Mouse (Mus musculus): ENCODE measurements around the gene Gm30302.
A peak's percentile ranks its signal among the peaks of the same experiment; 100 is the strongest.
"Not testable (repeated sequence)": the region's sequence is repeated elsewhere in the genome, so short reads cannot be mapped to it uniquely, and the experiment has no call there.

Gm30302 gene

DNA sequence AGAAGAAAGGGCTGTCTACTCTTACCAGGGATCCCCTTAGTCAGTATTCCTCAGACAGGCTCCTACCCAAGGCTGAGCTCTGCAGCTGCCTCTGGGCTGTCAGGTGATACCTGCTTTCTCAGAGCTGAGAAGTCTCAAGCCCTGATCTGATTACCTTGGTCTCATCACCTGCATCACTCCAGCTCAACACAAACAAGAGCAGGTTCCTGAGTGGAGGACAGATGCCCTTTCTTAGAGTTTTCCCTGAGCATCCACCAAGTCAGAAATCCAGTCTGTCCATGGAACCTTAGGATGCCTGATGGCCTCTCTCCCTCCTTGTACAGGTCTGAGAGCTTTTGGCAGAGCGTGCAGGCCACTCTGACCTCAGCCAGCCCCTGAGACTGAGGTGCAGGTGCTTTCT is at the start of gene Gm30302:
Gene Gm30302, minus strand, starts transcription at position 101 of the 400 bp plus-strand sequence.
- DNase-seq: no peak

DNA sequence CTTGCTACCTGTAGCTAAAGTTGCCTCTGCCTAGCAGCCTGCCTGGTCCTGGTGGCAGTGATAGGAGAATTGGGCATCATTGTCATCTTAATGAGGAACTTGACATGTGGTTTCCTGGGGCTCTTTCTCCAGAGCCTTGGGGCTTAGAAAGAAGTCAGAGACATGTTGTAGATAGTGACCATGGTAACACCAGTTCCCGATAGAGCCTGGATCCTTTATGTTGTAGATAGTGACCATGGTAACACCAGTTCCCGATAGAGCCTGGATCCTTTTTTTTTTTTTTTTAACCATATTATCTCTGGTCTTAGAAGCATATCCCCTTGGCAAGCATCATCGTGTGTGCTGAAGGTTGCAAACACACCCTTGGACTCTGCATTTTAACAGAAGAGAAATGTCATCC is 48.0 kb upstream of the Gm30302 start:
- DNase-seq: no peak

DNA sequence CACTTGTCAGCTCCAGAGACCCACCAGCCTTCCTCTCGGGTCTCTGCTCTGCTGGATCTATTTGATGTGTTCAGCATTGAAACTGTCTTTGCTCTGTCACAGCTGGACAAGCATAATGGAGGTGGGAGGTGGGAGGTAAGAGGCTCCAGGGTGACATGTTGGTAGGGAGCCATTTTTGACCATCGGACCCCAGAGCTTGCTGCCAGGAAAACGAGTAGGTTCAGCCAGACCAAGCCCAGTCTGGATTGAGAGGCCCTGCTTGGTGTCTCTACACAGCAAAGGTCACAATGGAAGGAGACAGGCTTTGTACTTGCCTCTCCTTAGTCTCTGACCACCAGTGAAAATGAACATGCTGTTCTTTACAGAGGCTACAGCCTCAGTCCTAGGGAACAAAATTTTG is 47.3 kb upstream of the Gm30302 start:
- DNase-seq: no peak

DNA sequence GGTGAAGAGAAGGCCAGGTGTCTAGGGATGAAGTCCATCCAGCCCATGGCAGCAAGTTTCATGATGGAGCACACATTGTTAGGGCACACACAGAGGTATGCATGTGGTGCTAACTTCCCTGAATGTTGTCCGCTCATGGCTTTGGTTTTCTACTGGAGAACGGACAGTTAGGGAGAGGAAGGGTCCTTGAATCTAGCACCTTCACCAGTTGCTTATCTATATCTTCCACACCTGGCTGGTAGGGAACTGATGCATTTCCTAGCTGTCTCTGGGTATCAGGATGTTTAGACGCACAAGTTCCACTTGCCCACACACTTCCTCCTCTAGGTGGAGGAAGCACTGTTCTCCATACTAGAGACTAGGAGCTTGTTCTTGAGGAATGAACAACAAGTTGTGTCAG is 46.9 kb upstream of the Gm30302 start:
- DNase-seq: no peak

DNA sequence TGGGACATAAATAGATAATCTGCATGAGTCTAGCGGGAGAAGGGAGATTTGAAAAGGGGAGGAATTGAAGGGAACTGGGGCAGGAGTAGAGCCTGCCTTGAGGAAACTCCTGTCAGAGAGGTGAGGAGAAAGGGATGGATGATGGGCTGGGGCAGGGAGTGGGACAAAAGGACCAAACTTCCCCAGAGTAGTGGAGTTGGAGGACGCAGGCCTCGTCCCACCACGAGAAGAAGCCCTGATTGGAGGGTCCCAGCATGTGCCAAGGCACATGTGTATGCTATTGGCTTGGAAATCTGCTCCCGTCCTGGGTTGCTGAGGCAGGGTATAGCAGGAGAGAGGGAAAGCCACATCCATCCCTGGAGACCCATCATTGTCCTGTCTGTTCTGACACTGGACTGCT is 45.3 kb upstream of the Gm30302 start:
- DNase-seq: no peak

DNA sequence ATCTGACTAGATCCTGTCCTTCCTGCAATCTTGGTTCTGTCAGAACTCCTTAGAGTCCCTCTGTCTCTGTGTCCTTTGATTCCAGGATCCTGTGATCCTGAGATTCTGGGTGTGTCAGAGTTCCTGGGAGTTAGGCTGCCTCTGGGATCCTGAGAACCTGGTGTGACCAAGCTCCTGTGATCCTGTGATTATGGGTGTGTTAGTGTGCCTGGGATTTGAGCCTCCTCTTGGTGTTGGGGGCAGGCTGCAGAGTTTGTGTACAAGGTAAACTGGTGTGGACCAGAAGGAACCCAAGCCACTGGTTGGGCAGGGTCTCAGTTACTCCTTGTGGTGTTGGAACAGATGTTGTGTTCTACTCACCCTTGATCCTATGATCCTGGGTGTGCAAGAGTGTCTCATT is 42.4 kb upstream of the Gm30302 start:
- no peak for DNase-seq

DNA sequence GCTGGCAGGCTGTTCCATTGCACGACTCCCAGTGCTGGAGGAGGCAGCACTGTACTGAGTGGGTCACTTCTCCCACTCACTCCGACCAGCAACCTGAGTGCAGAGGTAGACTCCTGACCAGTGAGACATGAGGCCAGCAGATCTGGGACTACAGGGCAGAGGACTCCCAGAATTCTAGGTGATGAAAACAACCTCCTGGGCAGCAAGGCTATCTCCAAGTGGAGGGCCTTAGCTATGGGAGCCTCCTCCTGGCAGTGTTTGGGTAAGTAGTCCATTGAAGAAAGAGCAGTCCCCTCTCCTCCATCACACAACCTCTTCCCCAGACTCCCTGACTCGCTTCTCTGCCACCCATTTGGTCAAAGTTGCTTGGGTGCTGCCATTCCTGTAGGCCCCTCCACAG is 31.6 kb upstream of the Gm30302 start:
- DNase-seq: no peak

DNA sequence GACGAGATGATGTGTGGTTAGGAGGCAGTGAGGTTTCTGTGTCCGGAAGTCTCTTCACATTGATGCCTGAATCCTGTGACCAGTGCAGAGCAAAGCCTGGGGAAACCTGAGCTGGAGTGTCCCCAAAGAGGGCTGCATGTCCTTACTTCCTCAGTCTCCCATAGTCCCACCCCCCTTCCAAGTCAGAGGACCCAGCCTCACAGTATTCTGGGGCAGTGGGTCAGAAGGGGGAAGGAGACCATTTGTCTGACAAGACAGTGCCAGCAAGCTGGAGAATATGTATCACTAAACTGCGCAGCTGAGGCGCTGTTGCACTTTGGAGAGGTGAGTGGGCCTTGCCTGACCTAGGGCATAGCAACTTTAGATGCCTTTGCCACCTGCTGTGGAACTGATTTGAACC is 26.5 kb upstream of the Gm30302 start:
- DNase-seq: no peak

DNA sequence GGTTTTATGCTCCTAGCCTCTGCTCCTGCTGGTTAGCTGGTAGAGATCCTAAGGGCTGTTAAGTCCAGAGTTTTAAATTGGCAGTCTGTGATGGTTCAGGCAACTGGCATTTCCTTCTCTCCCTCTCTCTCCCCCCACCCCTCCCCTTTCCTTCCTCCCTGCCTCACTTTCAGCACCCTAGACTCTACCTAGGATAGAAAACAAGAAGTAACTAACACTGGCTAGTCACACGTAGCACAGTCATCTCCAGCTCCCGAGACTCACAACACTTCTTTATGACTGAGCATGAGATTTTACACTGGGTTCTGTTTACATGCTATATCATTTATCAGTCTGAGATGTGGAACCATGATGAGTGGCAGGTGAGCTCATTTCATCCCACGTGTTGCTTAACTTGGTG is 16.2 kb upstream of the Gm30302 start:
- DNase-seq: no peak

DNA sequence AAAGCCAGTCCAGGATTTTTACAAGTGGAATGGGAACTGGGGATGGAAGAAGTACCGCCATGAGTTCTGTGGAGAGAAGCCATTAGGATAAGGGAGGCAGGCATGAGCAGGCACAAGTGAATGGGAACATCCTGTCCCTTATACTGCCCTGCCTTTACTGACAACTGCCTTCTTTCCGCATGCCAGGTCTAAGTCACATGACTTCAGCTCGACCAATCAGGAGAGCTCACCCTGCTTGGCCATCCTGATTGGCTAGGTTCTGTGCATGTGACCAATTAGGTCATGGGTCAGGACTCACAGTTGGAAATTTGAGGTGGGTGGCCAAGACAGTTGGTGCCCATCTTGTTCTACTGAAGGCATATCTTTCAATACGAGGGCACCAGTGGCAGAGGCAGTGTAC is 15.6 kb upstream of the Gm30302 start:
- no peak for DNase-seq

DNA sequence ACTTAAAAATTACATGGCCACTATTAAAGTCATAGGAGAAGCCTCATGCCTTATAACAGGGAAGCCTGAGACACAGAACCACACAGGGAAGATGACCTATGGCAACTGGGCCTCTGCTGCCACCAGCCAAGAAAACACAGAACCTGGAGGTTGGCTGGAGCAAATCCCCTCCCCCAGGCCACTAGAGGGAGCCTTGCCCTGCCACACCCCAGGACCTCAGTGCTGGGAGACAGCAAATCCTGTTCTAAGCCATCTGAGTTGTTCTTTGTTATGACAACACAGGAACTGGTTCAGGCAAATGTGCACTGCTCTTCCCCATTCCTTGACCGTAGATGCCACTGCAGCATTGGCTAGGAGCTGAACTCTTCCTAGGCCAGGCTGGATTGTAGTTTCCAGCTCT is 8.3 kb upstream of the Gm30302 start:
- DNase-seq: peak; percentile 7

DNA sequence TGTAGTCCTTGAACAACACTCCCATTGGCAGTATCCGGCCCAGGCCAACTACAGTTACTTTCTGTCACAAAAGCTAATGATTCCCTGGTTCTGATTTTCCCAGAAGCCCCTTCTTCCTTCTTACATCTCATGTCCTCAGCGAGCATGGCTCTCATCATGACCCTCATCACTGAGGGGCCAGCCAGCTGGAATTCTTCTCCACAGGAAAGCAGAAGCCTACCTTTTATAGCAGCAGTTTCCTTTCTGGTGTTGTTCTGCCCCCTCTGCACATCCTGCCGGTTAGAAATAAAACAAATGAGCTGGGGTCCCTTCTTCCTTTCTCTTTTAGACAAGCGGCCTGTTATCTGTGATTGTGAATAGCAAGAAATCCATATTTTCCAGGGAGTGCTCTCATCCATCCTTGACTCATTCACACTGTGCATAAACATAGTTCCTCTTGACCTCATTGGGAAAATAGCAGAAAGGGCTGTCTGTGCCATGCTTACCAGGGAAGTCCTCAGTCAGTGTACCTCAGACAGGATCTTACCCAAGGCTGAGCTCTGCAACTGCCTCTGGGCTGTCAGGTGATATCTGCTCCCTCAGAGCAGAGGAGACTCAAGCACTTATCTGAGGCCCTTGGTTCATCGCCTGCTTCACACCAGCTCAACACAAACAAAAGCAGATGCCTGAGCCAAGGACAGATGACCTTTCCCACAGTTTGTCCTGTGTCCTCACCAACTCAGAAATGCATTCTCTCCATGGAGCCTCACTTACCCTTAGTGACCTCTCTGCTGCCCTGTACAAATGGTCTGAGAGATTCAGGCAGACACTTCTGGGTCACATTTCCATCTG is 10.0 kb downstream of the Gm30302 start:
- peak; percentile 15 for DNase-seq

DNA sequence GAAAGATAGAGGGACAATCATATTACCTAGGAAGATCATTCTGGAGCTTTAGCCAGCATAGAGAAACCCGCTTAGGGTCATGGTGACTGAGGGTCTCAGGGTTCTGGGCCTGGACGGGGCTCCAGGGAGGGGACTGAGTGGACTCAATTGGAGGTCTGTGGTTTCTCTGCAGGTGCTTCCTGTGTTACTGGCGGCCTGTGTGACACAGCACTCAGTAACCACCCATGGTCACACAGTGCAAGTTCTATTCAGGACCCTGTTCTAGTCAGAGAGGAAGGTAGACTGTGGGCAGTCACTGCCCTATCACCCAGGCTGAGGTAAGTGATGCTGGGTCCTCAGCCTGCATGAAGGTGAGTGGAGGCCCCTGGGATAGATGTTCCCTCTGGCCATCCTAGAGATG is 14.9 kb downstream of the Gm30302 start:
- no peak for DNase-seq

DNA sequence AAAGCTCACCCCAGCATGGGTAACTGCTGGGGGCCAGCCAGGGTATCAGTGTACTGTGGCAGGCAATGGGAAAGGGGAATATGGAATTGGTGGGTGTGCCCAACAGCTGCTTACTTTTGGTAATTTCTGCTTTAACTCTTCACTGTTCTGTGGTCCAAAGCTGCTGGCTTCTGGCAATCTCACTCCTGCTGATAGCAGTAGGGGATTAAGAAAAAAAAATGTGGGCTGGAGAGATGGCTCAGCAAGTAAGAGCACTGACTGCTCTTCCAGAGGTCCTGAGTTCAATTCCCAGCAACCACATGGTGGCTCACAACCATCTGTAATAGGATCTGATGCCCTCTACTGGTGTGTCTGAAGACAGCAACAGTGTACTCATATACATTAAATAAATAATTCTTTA is 27.3 kb downstream of the Gm30302 start:
- DNase-seq: not testable (repeated sequence)

DNA sequence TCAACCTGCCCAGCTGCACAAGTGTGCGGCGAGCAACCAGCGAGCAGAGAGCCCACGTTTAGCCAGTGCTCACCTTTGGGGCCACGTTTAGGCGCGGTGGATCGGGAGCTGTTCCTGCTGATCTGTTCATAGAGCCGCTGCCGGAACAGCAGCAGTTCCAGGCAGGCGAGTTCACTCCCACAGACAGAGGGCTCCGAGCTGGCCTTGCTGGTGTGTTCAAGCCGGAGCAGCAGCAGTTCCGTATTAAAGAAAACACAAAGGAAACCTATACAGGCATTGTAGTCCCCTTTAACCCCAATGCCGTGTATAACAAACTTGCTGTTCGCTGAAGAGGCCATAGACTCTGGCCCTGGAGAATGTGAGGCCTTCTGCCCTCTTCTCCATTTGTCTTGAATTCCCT is 29.7 kb downstream of the Gm30302 start:
- DNase-seq: no peak

DNA sequence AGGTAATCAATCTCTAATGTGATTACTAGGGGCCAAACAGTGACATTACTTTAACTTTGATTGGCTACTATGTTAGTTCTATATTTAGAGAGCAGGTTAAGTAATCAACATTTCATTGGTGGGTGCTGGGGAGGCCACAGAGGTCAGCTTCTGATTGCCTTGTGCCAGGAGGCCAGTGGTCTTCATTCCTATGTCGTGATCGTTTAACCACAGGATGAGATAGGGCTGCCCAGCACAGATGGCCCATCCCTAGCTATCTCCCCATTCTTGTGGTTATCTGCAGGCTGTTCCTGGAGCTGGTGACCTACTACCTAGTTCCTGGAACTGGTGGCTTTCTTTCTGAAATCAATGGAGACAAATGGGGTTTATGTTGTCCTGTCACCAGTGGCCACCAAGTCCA is 30.8 kb downstream of the Gm30302 start:
- no peak for DNase-seq

DNA sequence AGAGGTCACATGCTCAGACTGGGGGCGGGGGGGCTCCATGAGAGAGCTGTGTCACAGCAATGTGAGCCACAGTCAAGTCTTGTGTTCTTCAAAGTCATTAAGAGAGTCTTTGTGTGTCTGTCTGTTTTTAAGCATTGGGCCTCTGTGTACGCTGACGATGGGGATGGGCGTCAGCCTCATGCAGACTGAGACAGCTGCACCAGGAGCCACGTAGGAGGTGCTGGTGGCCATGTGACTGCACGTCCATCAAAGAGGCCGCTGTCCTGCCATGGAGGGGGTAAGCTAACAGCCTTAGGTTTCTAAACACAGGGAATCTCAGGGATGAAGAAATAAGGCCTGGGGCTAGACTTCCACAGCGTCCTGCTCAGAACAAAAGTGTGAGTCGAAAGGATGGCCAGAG is 32.5 kb downstream of the Gm30302 start:
- no peak for DNase-seq

DNA sequence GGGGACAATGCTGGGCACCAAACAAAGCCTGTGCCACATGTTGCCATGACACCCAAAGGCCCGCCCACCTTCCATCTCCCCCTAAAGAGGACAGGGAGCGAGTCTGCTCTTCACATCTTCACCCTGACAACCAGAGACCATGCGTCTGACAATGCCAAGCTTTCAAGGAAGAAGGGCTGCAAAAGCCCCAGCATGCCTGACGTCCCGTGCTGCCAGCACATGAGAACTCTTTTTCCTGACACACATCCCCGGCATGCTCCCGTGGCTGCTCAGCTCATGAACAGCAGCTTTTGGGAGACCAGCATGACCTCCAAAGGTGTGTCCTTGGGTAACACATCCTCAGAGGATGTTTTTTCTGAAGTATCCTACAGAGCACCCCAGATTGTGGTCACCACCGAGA is 33.5 kb downstream of the Gm30302 start:
- no peak for DNase-seq

DNA sequence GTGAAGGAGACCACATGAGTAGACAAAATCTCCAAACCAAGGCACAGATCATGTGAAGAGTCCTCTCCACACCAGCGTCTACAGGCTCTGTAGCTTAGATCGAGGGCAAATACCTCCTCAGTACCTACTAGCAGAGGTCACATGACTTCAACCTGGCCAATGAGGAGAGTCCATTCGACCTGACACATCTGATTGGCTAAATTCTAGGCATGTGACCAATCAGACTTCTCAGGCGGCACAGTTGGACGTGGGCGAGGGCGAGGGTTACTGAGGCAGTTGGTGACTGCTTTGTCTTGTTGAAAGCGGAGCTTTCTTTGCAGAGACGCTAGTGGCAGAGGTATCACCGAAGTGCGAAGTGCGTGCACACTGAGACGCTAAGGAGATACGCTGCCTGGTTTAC is 36.6 kb downstream of the Gm30302 start:
- no peak for DNase-seq

DNA sequence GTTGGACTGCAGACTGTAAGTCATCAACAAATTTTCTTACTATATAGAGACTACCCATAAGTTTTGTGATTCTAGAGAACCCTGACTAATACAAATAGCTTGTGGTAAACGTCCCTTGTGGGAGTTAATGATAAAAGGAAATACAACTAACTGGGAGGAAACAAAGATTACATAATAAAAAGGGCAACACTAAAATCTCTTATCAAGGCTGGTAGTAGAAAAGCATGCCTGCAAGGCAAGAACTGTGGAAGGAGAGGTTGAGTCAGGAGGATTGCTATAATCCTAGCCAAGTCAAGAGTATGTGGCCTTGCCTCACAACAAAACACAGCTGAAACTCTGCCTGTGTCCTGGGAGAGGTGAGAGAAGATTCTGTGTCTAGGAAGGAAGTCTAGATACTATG is 38.1 kb downstream of the Gm30302 start:
- no peak for DNase-seq

DNA sequence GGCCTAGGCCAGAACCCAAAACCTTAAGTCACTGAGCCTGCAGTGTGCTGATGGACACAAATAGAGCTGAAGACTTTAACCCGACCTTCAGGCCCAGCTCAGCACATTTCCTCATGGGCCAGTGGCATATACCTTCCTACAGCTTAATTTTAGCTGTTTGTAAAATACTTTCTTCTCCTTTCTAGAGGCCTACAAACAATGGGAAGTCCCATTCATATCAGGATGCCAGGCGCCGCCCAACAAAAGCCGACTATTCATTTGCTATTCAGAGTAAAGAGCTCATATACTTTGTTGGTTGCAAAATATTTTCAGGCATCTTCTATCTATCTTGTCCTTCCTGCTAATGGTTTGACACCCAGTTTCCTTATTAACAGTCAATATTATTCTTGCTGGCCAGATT is 40.8 kb downstream of the Gm30302 start:
- DNase-seq: no peak

DNA sequence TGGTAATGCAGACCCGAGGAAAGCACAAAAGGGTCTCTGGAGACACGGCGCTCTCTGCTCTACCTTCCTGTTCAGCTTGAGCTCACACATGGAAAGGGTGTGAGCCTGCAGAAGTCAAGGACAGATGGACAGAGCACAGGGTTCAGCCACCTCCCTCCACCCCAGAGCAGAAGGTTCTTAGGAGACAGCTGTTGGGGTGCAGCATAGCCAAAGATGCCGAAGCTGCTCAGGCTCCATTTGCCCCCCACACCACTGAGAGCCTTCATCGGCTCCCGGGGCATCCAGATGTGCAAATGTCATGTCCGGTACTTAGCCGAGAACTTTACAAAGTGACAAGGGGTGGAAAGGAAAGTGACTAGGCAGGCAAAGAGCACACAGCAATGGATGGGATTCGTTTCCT is 42.2 kb downstream of the Gm30302 start:
- DNase-seq: no peak

DNA sequence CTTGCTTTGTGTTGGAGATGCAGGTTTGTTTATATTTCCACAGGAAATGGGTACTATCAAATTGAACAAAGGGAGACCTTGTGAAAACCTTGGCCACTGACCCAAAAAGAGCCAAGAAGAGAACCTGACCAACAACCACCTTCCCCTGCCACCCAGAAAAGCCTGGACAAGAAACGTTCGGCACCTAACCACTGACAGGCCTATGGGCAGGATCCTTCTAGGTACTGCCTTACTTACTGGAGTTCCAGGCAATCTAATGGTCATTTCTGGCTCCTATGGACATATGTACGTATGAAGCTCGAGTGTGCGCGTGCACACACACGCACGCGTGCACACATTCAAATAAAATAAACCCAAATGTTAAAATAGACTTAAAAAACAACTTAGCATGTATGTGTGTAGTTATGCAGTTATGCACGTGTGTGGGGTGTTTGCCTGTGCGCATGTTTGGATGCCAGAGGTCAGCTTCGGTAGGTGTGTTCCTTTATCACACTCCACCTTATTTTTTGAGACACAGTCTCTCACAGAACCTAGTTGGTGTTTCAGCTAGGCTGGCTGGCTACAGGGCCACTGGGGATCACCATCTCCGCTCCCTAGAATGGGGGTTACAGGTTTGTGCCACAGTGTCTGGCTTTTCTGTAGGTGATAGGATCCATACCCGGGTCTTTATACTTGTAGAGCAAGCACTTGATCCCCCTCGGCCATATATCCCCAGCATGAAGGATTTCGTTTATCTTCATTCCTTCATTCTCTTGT is 57.3 kb downstream of the Gm30302 start:
- no peak for DNase-seq

DNA sequence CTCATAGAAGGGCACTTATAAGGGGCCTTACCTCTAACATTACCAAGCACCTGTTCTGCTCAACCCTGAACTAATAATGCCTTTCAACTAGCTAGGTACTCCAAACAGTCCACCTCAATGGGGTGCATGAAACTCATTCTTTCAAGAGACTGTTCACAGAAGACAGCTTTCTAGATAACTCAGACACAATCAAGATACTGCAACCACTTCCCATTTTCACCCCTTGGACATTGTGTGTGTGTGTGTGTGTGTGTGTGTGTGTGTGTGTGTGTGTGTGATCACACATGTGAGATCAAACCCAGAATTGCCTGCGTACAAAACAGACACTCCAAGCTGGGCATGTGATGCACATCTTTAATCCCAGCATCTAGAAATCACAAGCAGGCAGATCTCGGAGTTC is 60.8 kb downstream of the Gm30302 start:
- DNase-seq: no peak

DNA sequence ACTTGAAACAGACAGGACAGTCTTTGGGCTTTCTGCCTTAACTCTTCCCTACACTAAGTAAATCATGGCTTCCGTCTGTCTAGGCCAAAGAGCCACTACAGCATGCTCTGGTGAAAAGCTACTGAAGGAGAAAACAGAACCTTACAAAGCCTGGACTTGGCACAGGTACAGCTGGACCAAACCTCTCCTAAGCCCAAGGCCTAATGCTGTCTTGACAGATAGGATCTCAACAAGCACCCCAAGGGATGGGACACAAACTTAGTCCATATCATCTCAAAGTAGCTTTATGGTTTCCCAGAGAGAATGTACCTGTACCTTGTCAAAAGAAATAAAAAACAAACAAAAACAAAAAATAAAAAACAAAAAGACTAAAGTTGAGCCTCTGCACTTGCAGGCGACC is 62.4 kb downstream of the Gm30302 start:
- no peak for DNase-seq

All from kidney, postnatal 10 days (tissue).